Mouse (Mus musculus) ES-E14 (cell line): ENCODE measurements around the gene Homer1.

ENCODE experiments used
- MAFK ChIP-seq: IDR thresholded peaks from 2 replicates; pipeline ENCODE4 v1.6.1; 2014; ENCODE audit warnings: mild to moderate bottlenecking, low read depth, low read length, inconsistent platforms; ENCODE audit not compliant: insufficient read depth
- ZC3H11A ChIP-seq: IDR thresholded peaks from 2 replicates; pipeline ENCODE4 v1.6.1; 2012; ENCODE audit warnings: low read depth, mild to moderate bottlenecking, inconsistent platforms, low read length, borderline replicate concordance
- ZNF384 ChIP-seq: IDR thresholded peaks from 2 replicates; pipeline ENCODE4 v1.6.1; 2012; ENCODE audit warnings: low read depth, low read length, inconsistent platforms

GRCm38 (mm10) chr13:93354420-93355278, 55.2 kb downstream of the Homer1 start:
- no peak for TF ChIP-seq MAFK
- TF ChIP-seq ZNF384 = no peak
- TF ChIP-seq ZC3H11A = no peak
